Mouse (Mus musculus) liver, embryonic 16.5 days (tissue): Measurements from ENCODE around the gene Anks1b. TPM values are rescaled to one million over a fixed set of nuclear protein-coding genes. Genes with fewer than 3 reads are reported as not detected.

Experiments
- ATAC-seq: fragments of 200-750 bp; cut with Nextera tagmentation; 2 replicates; pipeline ENCODE4 v1.8.0; 2017; ENCODE audit warnings: low read depth, mild to moderate bottlenecking, moderate number of reproducible peaks, moderate library complexity
- H3K27ac ChIP-seq: fragments of 300-500 bp; sonication (generic); 2 replicates; pipeline ENCODE4 v1.5.1; 2014; ENCODE audit warnings: mild to moderate bottlenecking, low read length
- H3K27me3 ChIP-seq: fragments of 300-500 bp; sonication (generic); 2 replicates; pipeline ENCODE4 v1.6.1; 2014; ENCODE audit warnings: low read depth, low read length, mixed read lengths; ENCODE audit not compliant: control insufficient read depth, insufficient read depth
- H3K36me3 ChIP-seq: fragments of 300-500 bp; sonication (generic); 2 replicates; pipeline ENCODE4 v1.6.1; 2014; ENCODE audit warnings: mild to moderate bottlenecking; ENCODE audit not compliant: control insufficient read depth, insufficient read depth
- H3K4me1 ChIP-seq: fragments of 300-500 bp; sonication (generic); 2 replicates; pipeline ENCODE4 v1.6.1; 2014; ENCODE audit warnings: low read depth, low read length, mixed read lengths; ENCODE audit not compliant: control insufficient read depth
- H3K4me2 ChIP-seq: fragments of 300-500 bp; sonication (generic); 2 replicates; pipeline ENCODE4 v1.6.1; 2014; ENCODE audit warnings: low read depth, low read length, mixed read lengths
- H3K4me3 ChIP-seq: fragments of 300-500 bp; sonication (generic); 2 replicates; pipeline ENCODE4 v1.5.1; 2014; ENCODE audit warnings: low read depth, mild to moderate bottlenecking, low read length
- H3K9ac ChIP-seq: fragments of 300-500 bp; sonication (generic); 2 replicates; pipeline ENCODE4 v1.6.1; 2014; ENCODE audit warnings: low read depth, low read length
- H3K9me3 ChIP-seq: fragments of 300-500 bp; sonication (generic); replicated peaks from 2 replicates; pipeline ENCODE4 v1.6.1; 2016; ENCODE audit warnings: low read length; ENCODE audit not compliant: control insufficient read depth
- WGBS: fragments of 180-500 bp; shearing (Covaris S2); extraction: QIAGEN DNeasy Blood & Tissue Kit; methylation state at CpG from one replicate; pipeline ENCODE4 v1.1.7; 2014; ENCODE audit not compliant: insufficient replicate concordance; 5-methylcytosine and 5-hydroxymethylcytosine counted together
- polyA plus RNA-seq: library from polyadenylated mRNA; unstranded; fragments of >200 nt; fragmentation: Nextera tagmentation; extraction: Ambion mirVana; gene quantifications from 2 replicates; pipeline ENCODE4 v1.2.1, GENCODE M21; 2015

Gene Anks1b
- polyA plus RNA-seq, 1 experiment from 2014 or later: not detected

DNA sequence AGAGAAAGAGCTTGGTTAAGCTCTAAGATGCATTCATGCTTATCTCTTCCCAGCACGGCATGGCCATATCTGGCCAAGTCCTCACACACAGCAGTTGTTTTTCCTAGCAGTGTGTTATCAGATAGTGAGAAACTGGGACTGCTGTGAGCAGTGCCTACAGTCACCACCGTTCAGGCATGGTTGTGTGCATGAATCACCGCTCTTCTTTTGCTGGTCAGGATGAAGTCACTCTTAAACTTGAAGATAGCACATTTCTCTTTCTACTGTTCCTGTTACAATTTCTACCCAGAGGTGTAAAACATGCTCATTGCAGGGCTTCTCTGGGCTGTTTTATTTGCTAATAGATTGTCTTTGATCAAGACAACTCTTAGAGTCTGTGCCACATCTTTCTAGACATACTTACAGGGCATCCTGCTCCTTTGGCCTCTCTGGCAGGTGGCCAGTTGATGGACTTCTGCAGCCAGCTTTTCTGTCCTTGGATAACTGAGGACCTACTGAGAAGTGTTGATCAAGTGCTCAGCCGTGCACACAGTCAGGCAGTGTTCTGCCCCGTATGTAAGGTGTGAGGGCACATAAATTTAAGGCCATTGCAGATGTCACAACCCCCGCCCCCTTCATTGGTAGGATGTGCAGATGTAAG lies 296.8 kb downstream of the Anks1b start:
- Histone ChIP-seq H3K9me3 (no peaks in the 10 kb centered on the region), H3K36me3 (no peaks in the 10 kb centered on the region), H3K4me2 (no peak overlapping the region), H3K9ac (no peak overlapping the region), H3K27ac (no peak overlapping the region), H3K4me3 (no peak overlapping the region), H3K4me1 (no peaks in the 10 kb centered on the region), H3K27me3 (no peaks in the 10 kb centered on the region)
- no peak for ATAC-seq
- 46% methylated on average over 6 of the region's 6 CpGs for WGBS

DNA sequence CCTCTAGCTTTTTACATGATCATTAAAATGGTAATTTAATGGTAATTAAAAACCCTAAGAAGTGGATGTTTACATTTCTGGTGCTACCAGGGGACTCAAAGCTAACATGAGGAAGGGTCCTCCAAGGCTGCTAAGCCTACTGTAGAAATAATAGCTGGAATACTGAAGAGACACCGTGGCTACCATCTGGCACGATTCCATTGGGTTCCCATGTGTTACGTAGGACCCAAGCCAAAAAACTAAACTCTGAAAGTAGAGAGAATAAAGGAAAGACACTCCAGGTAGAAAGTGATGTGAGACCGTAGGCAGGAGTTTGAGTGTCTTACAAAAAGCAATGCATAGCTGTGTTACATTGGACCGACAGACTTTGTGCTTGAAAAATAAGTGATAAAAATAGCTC lies 317.1 kb downstream of the Anks1b start:
- Histone ChIP-seq H3K4me2 (no peak overlapping the region), H3K4me3 (no peak overlapping the region), H3K9me3 (no peaks in the 10 kb centered on the region), H3K27me3 (no peaks in the 10 kb centered on the region), H3K36me3 (no peaks in the 10 kb centered on the region), H3K4me1 (no peaks in the 10 kb centered on the region), H3K27ac (no peak overlapping the region), H3K9ac (no peak overlapping the region)
- no peak for ATAC-seq
- WGBS: 55% methylated on average over 5 of the region's 5 CpGs

DNA sequence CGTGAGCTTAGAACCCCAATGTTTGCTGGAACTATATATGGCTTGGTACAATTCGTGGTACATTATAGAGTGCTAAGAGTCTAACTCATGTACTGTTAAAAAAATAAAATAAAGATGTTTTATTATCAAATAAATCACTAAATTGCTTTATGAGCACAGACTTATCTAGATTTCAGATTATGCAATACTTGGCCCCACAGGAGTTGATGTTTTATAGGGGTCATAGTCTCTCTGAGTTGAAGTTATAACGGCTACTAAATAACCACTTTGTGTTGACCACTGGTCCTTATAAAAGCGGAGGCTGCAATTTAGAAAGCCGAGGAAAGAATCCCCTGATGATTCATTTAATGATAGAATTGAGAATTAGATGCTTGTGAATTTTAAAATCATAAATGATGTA lies 323.6 kb downstream of the Anks1b start:
- no peaks in the 10 kb centered on the region for H3K9me3 ChIP-seq
- H3K27me3 ChIP-seq: no peaks in the 10 kb centered on the region
- H3K27ac ChIP-seq: no peak overlapping the region
- H3K9ac ChIP-seq: no peak overlapping the region
- 59% methylated on average over 5 of the region's 5 CpGs for WGBS
- no peak overlapping the region for H3K4me2 ChIP-seq
- no peaks in the 10 kb centered on the region for H3K36me3 ChIP-seq
- no peak overlapping the region for H3K4me3 ChIP-seq
- ATAC-seq: no peak
- H3K4me1 ChIP-seq: no peaks in the 10 kb centered on the region

DNA sequence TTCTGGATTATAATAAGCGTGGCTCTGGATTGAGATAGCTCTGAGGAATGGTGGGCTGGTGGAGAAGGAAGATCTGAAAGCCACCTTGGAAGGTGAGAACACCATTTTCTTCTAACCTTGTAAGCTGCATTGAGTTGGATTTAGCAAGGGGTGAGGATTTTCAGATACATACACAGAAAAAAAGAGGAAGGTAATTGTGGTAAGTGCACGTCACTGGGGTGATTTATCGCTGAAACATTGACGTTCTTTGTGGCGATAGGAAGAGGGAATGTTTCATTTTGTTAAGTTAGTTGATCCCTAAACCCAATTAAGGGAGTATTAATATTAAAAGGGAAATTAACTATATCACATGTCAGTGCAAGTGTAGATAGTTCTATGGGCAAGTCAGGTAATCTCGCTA lies 336.7 kb downstream of the Anks1b start:
- no peak overlapping the region for H3K4me2 ChIP-seq
- no peaks in the 10 kb centered on the region for H3K9me3 ChIP-seq
- H3K27ac ChIP-seq: no peak overlapping the region
- H3K36me3 ChIP-seq: no peaks in the 10 kb centered on the region
- H3K4me3 ChIP-seq: no peak overlapping the region
- no peak overlapping the region for H3K9ac ChIP-seq
- H3K27me3 ChIP-seq: no peaks in the 10 kb centered on the region
- no peak for ATAC-seq
- 31% methylated on average over 6 of the region's 6 CpGs for WGBS
- no peaks in the 10 kb centered on the region for H3K4me1 ChIP-seq

DNA sequence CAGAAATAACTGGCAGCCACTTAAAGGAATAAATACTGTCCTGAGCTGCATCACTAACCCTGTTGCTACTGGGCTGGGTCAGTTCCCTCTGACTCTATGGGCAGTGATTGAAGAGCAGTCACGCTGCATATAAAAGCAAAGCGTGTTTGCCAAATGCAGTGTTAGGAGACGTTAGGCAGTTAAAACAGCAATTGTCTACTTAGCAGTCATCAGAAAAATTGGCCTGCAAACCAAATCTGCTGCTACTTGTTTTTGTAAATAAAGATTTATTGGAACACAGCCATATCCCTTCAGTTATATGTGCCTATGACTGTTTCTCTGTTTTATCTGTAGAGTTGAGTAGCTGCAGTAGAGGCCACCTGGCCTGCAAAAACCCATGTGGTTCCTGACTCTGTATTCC lies 347.2 kb downstream of the Anks1b start:
- Histone ChIP-seq H3K4me1 (no peaks in the 10 kb centered on the region), H3K4me3 (no peak overlapping the region), H3K9me3 (no peaks in the 10 kb centered on the region), H3K27me3 (no peaks in the 10 kb centered on the region), H3K36me3 (no peaks in the 10 kb centered on the region), H3K9ac (no peak overlapping the region), H3K27ac (no peak overlapping the region), H3K4me2 (no peak overlapping the region)
- ATAC-seq: no peak
- 62% methylated on average over 3 of the region's 3 CpGs for WGBS

DNA sequence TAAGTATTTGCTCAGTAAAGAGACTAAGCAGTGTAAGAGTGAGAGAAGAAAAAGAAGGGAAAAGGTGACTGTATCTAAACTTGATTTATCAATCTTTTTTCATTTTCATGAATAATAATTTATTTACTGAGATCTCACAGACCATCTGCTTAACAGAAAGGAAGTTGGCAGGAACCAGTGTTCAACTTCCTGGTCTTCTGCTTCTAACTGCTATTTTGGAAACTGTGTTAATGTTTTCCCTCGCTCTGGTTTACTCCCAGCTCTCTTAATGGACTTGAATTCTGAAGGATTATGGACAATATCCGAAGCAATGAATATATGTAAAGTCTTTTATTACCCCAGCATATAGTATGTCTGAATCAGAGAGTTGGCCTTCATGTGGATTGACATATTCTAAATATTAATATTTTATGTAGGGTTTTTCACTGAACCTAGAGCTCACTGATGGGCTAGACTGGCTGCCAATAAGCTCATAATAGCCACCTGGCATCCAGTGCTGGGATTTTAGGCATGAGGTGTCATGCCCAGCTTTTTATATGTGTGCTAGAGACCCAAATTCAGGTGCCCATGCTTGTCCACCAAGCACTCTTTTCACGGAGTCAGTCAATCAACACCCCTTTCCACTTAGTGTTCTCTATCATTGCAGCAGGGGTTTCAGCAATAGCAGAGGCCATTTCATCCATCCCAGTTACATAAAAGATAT lies 349.6 kb downstream of the Anks1b start:
- Histone ChIP-seq H3K9ac (no peak overlapping the region), H3K27ac (no peak overlapping the region), H3K36me3 (no peaks in the 10 kb centered on the region), H3K9me3 (no peaks in the 10 kb centered on the region), H3K4me1 (no peaks in the 10 kb centered on the region), H3K27me3 (no peaks in the 10 kb centered on the region), H3K4me2 (no peak overlapping the region), H3K4me3 (no peak overlapping the region)
- WGBS: 34% methylated on average over 3 of the region's 3 CpGs
- ATAC-seq: no peak

DNA sequence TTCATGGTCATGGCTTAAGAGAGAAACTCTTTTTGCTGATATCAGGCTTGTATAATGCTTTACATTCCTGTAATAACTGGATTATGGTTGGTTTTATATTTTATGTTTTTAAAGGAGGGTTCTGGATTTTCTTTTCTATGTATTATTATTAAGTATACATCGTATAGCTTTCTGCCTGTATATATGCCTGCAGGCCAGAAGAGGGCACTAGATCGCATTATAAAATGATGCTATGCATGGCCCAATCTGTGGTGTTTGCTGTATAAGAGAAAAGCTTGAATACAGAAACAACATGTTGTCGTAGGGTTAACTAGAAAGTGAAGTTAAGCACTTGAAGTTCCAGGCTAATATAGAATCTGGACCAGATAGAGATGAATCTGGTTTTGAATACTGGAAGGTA lies 362.0 kb downstream of the Anks1b start:
- H3K4me1 ChIP-seq: no peaks in the 10 kb centered on the region
- no peak overlapping the region for H3K27ac ChIP-seq
- no peaks in the 10 kb centered on the region for H3K9me3 ChIP-seq
- H3K4me2 ChIP-seq: no peak overlapping the region
- no peak overlapping the region for H3K9ac ChIP-seq
- ATAC-seq: no peak
- H3K4me3 ChIP-seq: no peak overlapping the region
- H3K36me3 ChIP-seq: no peaks in the 10 kb centered on the region
- no peaks in the 10 kb centered on the region for H3K27me3 ChIP-seq
- WGBS: 51% methylated on average over 3 of the region's 3 CpGs

DNA sequence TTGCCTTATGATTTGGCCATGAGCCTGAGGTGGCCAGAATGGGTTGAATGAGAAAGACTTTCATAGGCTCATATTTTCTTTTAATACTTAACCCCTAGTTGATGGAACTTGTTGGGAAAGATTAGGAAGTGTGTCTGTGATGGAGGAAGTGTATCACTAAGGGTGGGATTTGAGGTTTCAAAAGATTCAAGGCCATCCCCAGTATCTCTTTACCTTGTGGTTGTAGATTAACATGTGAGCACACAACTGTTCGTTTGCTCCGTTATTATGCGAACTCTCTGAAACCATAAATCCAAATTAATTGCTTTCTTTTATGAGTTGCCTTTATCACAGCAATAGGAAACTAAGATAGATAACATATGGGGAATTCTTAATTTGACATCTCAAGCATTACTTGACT lies 364.0 kb downstream of the Anks1b start:
- Histone ChIP-seq H3K4me3 (no peak overlapping the region), H3K9me3 (no peaks in the 10 kb centered on the region), H3K36me3 (no peaks in the 10 kb centered on the region), H3K4me2 (no peak overlapping the region), H3K27ac (no peak overlapping the region), H3K9ac (no peak overlapping the region), H3K27me3 (no peaks in the 10 kb centered on the region), H3K4me1 (no peaks in the 10 kb centered on the region)
- ATAC-seq: no peak
- WGBS: 60% methylated on average over 3 of the region's 3 CpGs

DNA sequence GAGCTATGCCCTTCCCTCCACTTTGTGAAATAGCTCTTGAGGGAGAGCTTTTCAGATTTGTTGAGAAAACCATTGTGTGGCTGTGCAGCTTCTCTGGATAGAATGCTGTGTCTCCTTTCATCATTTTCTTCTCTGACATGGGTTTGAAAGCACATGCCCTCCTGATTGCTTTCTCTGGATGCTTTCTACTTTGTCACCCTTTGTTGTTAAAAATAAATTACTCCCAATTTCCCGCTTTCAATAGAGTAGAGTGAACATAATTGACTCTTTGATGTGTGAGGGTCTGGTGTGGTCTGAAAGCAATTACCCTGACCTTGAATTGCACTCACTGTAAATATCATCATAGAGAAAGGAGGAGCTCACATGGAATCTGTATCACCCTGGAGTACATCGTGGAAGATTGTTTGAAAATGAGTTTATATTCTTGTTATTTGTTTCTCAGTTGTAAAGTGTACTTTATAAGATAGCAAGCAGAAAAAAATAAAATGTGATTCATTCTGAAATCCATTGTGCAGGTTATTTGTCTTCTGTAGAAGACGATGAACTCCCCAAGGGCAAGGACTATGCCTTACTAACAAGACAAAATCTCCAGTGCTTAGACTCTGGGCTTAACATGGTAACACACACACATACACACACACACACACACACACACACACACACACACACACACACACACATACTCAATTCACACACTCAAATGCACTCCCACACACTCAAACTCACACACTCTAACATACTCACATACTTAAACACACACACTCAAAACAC lies 385.8 kb downstream of the Anks1b start:
- H3K4me1 ChIP-seq: no peaks in the 10 kb centered on the region
- no peak overlapping the region for H3K4me2 ChIP-seq
- H3K27ac ChIP-seq: no peak overlapping the region
- no peaks in the 10 kb centered on the region for H3K27me3 ChIP-seq
- H3K9ac ChIP-seq: no peak overlapping the region
- no peak overlapping the region for H3K4me3 ChIP-seq
- H3K9me3 ChIP-seq: no peaks in the 10 kb centered on the region
- no peaks in the 10 kb centered on the region for H3K36me3 ChIP-seq
- WGBS: 43% methylated on average over 3 of the region's 3 CpGs
- no peak for ATAC-seq
